Mouse (Mus musculus): ENCODE results near the gene Hoxb6.

DNA sequence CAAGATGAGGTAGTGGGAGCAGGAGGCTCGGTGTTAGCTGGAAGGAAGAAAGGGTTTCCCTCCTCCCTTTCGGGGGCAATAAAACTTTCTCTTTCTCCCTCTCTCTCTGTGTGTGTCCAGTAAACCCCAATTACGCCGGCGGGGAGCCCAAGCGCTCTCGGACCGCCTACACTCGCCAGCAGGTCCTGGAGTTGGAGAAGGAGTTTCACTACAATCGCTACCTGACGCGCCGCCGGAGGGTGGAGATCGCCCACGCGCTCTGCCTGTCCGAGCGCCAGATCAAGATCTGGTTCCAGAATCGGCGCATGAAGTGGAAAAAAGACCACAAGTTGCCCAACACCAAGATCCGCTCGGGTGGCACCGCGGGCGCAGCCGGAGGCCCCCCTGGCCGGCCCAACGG, 27.6 kb downstream of the Hoxb6 start:
- no peak for TF ChIP-seq CTCF (IDR thresholded peaks at IDR 0.05 in 2 of 3, conservative IDR thresholded peaks at IDR 0.05 in 1 of 3; ENCODE audit: control insufficient read depth in 1 of 3, insufficient read depth in 1 of 3, low read depth in 2 of 3, low read length in 3 of 3, poor library complexity in 1 of 3, severe bottlenecking in 1 of 3)
- TF ChIP-seq SMC3 (IDR thresholded peaks at IDR 0.05; ENCODE audit: low read depth, low read length), result no peak
- TF ChIP-seq USF1 (IDR thresholded peaks at IDR 0.05; ENCODE audit: low read depth, low read length), result no peak
- TF ChIP-seq ELF1 (IDR thresholded peaks at IDR 0.05; ENCODE audit: low read depth, low read length), result no peak
- no peak for TF ChIP-seq MEF2A (IDR thresholded peaks at IDR 0.05; ENCODE audit: extremely low read depth, insufficient replicate concordance, low read depth, low read length, poor library complexity, severe bottlenecking)
- TF ChIP-seq EP300 (IDR thresholded peaks at IDR 0.05; ENCODE audit: low read depth in 1 of 2, low read length in 2 of 2), result no peak
- TF ChIP-seq POLR2AphosphoS2 (IDR thresholded peaks at IDR 0.05; ENCODE audit: low read length), result no peak
- TF ChIP-seq CHD2 (IDR thresholded peaks at IDR 0.05; ENCODE audit: low read length), result no peak
- no peak for TF ChIP-seq JUND (IDR thresholded peaks at IDR 0.05; ENCODE audit: low read depth, low read length)
- no peak for TF ChIP-seq RAD21 (IDR thresholded peaks at IDR 0.05; ENCODE audit: low read depth, low read length)
- no peak for TF ChIP-seq TAL1 (IDR thresholded peaks at IDR 0.05; ENCODE audit: low read length)
- TF ChIP-seq ZMIZ1 (IDR thresholded peaks at IDR 0.05; ENCODE audit: low read depth, low read length), result no peak
